In genomic region chr5:113883384-113883771, GRCm38 (mm10) we compare ENCODE assay signal across 9 mouse cellular contexts. TPM values are rescaled to one million over a fixed set of nuclear protein-coding genes. Genes with fewer than 3 reads are reported as not detected.
DNase-seq lines count a peak whose midpoint lies in the region; ATAC-seq lines count a peak whose summit lies in the region.
"Had no signal": no experiment of that assay in that cellular context is flagged by ENCODE, and none has a peak within 500 bp of the region (broad histone marks: within the 10 kb centered on the region; RNA-seq: fewer than 3 reads in every experiment).

No protein-coding gene starts in this region.

- peak overlapping the region; percentile 50 for H3K27ac ChIP-seq in heart, embryonic 11.5 days (ENCODE audit: low read depth, low read length)
- peak overlapping the region; percentile 84 for H3K27ac ChIP-seq in hindbrain, embryonic 15.5 days (replicated peaks)
- peak overlapping the region; percentile 80 for H3K27ac ChIP-seq in midbrain, embryonic 13.5 days

- H3K9ac ChIP-seq in heart, embryonic 11.5 days (ENCODE audit: low read depth, low read length), result 0 out of 2 replicates have a peak overlapping the region, but pooled peaks have one; percentile 28
- H3K9ac ChIP-seq in hindbrain, embryonic 15.5 days, result no peak overlapping the region
- H3K9ac ChIP-seq in midbrain, embryonic 13.5 days (replicated peaks), result no peak overlapping the region

- no peak overlapping the region for H3K4me3 ChIP-seq in heart, embryonic 11.5 days (ENCODE audit: low read depth, low read length)
- H3K4me3 ChIP-seq in hindbrain, embryonic 15.5 days, result no peak overlapping the region
- no peak overlapping the region for H3K4me3 ChIP-seq in midbrain, embryonic 13.5 days (replicated peaks)

- H3K4me2 ChIP-seq in heart, embryonic 11.5 days, result no peak overlapping the region
- no peak overlapping the region for H3K4me2 ChIP-seq in hindbrain, embryonic 15.5 days
- no peak overlapping the region for H3K4me2 ChIP-seq in midbrain, embryonic 13.5 days (replicated peaks)

- 32% methylated on average over 3 of the region's 3 CpGs for WGBS in heart, embryonic 11.5 days (ENCODE audit: insufficient replicate concordance)
- WGBS in hindbrain, embryonic 15.5 days, result 27% methylated on average over 3 of the region's 3 CpGs
- WGBS in midbrain, embryonic 13.5 days, result 43% methylated on average over 3 of the region's 3 CpGs

- DNase-seq in heart, postnatal 4 days, result no peak
- peak; percentile 70 for DNase-seq in brain, adult 2 months (ENCODE audit: low read depth, low spot score)
- no peak for DNase-seq in adrenal gland, adult 2 months
- DNase-seq in thymus, postnatal 25 days, result no peak
- no peak for DNase-seq in right cerebral cortex, postnatal 25 days
- DNase-seq: layer of hippocampus, adult 9-11 months had no signal

- H3K9me3 ChIP-seq in heart, embryonic 11.5 days (replicated peaks; ENCODE audit: control insufficient read depth, low read length), result no peaks in the 10 kb centered on the region
- H3K9me3 ChIP-seq in hindbrain, embryonic 15.5 days, result no peaks in the 10 kb centered on the region
- no peaks in the 10 kb centered on the region for H3K9me3 ChIP-seq in midbrain, embryonic 13.5 days

- H3K36me3 ChIP-seq in heart, embryonic 11.5 days (ENCODE audit: control insufficient read depth, insufficient read depth, low read length), result peaks cover 9% of the 10 kb centered on the region; the same call in 1 of the 2 replicates
- peaks cover 7% of the 10 kb centered on the region for H3K36me3 ChIP-seq in hindbrain, embryonic 15.5 days
- peaks cover 37% of the 10 kb centered on the region for H3K36me3 ChIP-seq in midbrain, embryonic 13.5 days

- ATAC-seq in heart, embryonic 11.5 days (replicated peaks; ENCODE audit: insufficient number of reproducible peaks, low FRiP score, low TSS enrichment), result no peak
- ATAC-seq in hindbrain, embryonic 15.5 days (ENCODE audit: low FRiP score, low read depth), result peak; percentile 21; the same call in 1 of the 2 replicates
- peak; percentile 49 for ATAC-seq in midbrain, embryonic 13.5 days

- H3K27me3 ChIP-seq in heart, embryonic 11.5 days (ENCODE audit: control insufficient read depth, insufficient read depth, low read length), result no peaks in the 10 kb centered on the region
- no peaks in the 10 kb centered on the region for H3K27me3 ChIP-seq in hindbrain, embryonic 15.5 days
- no peaks in the 10 kb centered on the region for H3K27me3 ChIP-seq in midbrain, embryonic 13.5 days

- peaks cover 45% of the 10 kb centered on the region for H3K4me1 ChIP-seq in heart, embryonic 11.5 days (ENCODE audit: control insufficient read depth, insufficient read depth, low read length)
- peaks cover 51% of the 10 kb centered on the region for H3K4me1 ChIP-seq in hindbrain, embryonic 15.5 days (replicated peaks)
- H3K4me1 ChIP-seq in midbrain, embryonic 13.5 days (replicated peaks), result peaks cover 63% of the 10 kb centered on the region

RNA-seq across cellular contexts. Expression of gene Coro1c, which starts 25.2 kb away (rescaled TPM):
- polyA plus RNA-seq in heart, embryonic 11.5 days (2014; fragmentation: Nextera tagmentation; extraction: Ambion mirVana), result 113 and 140 TPM in 2 replicates
- 100 to 1,000 TPM in 1 of 2 experiments, 10 to 100 TPM in 1; 92.4 to 108 TPM for total RNA-seq in heart, postnatal 4 days (2021)
- polyA plus RNA-seq in hindbrain, embryonic 15.5 days (2015; fragmentation: Nextera tagmentation; extraction: Ambion mirVana), result 175 and 182 TPM in 2 replicates
- 214 and 215 TPM in 2 replicates for polyA plus RNA-seq in midbrain, embryonic 13.5 days (2015; fragmentation: Nextera tagmentation; extraction: Ambion mirVana)
- 10 to 100 TPM; 43.3 to 75.5 TPM for total RNA-seq in adrenal gland, adult 2 months (2021)
- 29.1 and 31.3 TPM in 2 replicates for polyA plus RNA-seq in adrenal gland, adult 2 months (2012; rRNA removed)

RNA-seq across cellular contexts. Expression of gene Selplg, which starts 50.9 kb away (rescaled TPM):
- 0.97 and 1.5 TPM in 2 replicates for polyA plus RNA-seq in heart, embryonic 11.5 days (2014; fragmentation: Nextera tagmentation; extraction: Ambion mirVana)
- 1 to 10 TPM; 1.3 to 2.1 TPM for total RNA-seq in heart, postnatal 4 days (2021)
- polyA plus RNA-seq in hindbrain, embryonic 15.5 days (2015; fragmentation: Nextera tagmentation; extraction: Ambion mirVana), result 2.1 and 3.0 TPM in 2 replicates
- 0.98 and 1.2 TPM in 2 replicates for polyA plus RNA-seq in midbrain, embryonic 13.5 days (2015; fragmentation: Nextera tagmentation; extraction: Ambion mirVana)
- 1 to 10 TPM; 5.1 to 6.5 TPM for total RNA-seq in adrenal gland, adult 2 months (2021)
- 16.3 and 18.0 TPM in 2 replicates for polyA plus RNA-seq in adrenal gland, adult 2 months (2012; rRNA removed)
